Mouse (Mus musculus): ENCODE measurements around the gene Cfap61. TPM values are rescaled to one million over a fixed set of nuclear protein-coding genes. Genes with fewer than 3 reads are reported as not detected.
A peak's percentile ranks its signal among the peaks of the same experiment; 100 is the strongest.

Cfap61 gene
- polyA plus RNA-seq, 1 experiment from 2014 or later = 0.82 TPM

DNA sequence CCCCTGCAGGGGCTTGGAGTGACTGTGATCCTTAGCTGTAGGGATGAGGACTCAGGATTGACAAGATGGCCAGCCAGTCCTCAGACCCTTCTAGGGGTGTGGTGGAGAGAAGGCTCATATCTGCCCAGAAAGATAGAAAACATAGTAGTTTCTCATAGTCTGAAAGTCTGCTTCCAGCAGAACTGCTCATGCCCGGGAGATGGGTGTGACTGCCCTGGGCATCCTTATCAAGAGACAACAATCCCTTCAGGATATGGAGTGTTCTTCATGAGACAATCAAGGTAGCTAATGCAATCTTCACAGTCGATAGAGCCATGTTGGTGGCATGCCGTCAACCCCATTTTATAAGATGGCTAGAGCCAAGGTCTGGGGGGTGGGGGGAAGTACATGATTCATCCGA is 173.4 kb downstream of the Cfap61 start:
- ATAC-seq (ENCODE audit: low FRiP score, low read depth) = no peak
- Histone ChIP-seq H3K27me3 (replicated peaks) (no peaks in the 10 kb centered on the region), H3K9ac (no peak overlapping the region), H3K4me2 (replicated peaks) (no peak overlapping the region), H3K27ac (no peak overlapping the region), H3K4me3 (no peak overlapping the region), H3K4me1 (no peaks in the 10 kb centered on the region), H3K36me3 (no peaks in the 10 kb centered on the region), H3K9me3 (no peaks in the 10 kb centered on the region)
- WGBS = 93% methylated on average over 4 of the region's 4 CpGs

DNA sequence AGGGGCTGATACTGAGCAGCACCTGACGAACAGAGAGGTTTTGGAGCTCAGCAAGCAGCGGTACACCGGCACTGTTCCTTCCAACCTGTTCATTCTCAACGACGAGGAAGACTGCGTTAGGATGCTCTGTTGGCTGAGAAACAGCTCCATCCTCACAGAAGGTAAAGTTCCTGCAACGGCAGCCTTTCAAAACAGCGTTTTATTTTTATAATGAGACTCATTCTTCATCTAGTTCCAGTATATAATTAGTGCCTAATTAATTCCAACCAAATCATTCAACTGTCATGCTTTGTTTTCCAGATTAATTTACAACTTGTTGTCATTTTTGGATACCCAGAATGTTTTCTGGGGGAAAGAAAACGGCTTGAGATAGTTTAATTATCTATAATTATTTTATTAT is 175.3 kb downstream of the Cfap61 start:
- Histone ChIP-seq H3K9ac (no peak overlapping the region), H3K27me3 (replicated peaks) (no peaks in the 10 kb centered on the region), H3K9me3 (no peaks in the 10 kb centered on the region), H3K4me2 (replicated peaks) (no peak overlapping the region), H3K4me1 (no peaks in the 10 kb centered on the region), H3K36me3 (no peaks in the 10 kb centered on the region), H3K27ac (no peak overlapping the region), H3K4me3 (no peak overlapping the region)
- WGBS = 77% methylated on average over 9 of the region's 9 CpGs
- ATAC-seq (ENCODE audit: low FRiP score, low read depth) = no peak

- H3K4me1 ChIP-seq = peaks cover 16% of the 10 kb centered on the region; the same call in 1 of the 2 replicates
- ATAC-seq (ENCODE audit: low FRiP score, low read depth) = no peak
- no peak overlapping the region for H3K9ac ChIP-seq
- no peaks in the 10 kb centered on the region for H3K36me3 ChIP-seq
- H3K4me2 ChIP-seq (replicated peaks) = no peak overlapping the region
- H3K27me3 ChIP-seq (replicated peaks) = no peaks in the 10 kb centered on the region
- no peak overlapping the region for H3K4me3 ChIP-seq
- no peak overlapping the region for H3K27ac ChIP-seq
- 85% methylated on average over 6 of the region's 6 CpGs for WGBS
- no peaks in the 10 kb centered on the region for H3K9me3 ChIP-seq
Measured at GRCm38 (mm10) chr2:146116282-146116681, 181.7 kb downstream of the Cfap61 start.

DNA sequence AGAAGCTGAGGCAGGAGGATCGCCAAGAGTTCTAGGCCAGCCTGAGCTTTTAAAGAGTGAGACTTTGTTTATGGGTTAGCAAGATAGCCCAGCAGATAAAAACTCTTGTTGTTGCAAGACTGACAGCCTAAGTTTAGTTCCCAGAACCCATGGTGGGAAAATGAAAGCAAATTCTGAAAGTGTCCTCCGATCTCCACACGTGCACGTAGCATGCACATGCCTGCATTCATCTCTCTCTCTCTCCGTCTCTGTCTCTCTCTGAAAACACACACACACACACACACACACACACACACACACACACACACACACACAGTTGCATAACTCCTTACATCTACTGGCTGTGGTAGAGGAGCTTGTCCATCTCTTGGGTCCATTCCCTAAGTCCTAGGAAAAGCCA is 182.1 kb downstream of the Cfap61 start:
- Histone ChIP-seq H3K9ac (no peak overlapping the region), H3K27ac (no peak overlapping the region), H3K27me3 (replicated peaks) (no peaks in the 10 kb centered on the region), H3K4me1 (peaks cover 16% of the 10 kb centered on the region; the same call in 1 of the 2 replicates), H3K4me3 (no peak overlapping the region), H3K36me3 (no peaks in the 10 kb centered on the region), H3K4me2 (replicated peaks) (no peak overlapping the region), H3K9me3 (no peaks in the 10 kb centered on the region)
- WGBS = 90% methylated on average over 5 of the region's 5 CpGs
- 0 out of 2 replicates have a peak, but pooled peaks have one; percentile 5 for ATAC-seq (ENCODE audit: low FRiP score, low read depth)

- Histone ChIP-seq H3K27ac (no peak overlapping the region), H3K4me3 (no peak overlapping the region), H3K36me3 (no peaks in the 10 kb centered on the region), H3K9me3 (no peaks in the 10 kb centered on the region), H3K4me1 (peaks cover 16% of the 10 kb centered on the region; the same call in 1 of the 2 replicates), H3K27me3 (replicated peaks) (no peaks in the 10 kb centered on the region), H3K9ac (no peak overlapping the region), H3K4me2 (replicated peaks) (peak overlapping the region; percentile 33)
- 21% methylated on average over 17 of the region's 17 CpGs for WGBS
- ATAC-seq (ENCODE audit: low FRiP score, low read depth) = peak; percentile 64; the same call in 1 of the 2 replicates
Measured at GRCm38 (mm10) chr2:146117191-146117914, 182.8 kb downstream of the Cfap61 start.

GRCm38 (mm10) chr2:146117915-146118403 is 183.4 kb downstream of the Cfap61 start:
- Histone ChIP-seq H3K4me2 (replicated peaks) (no peak overlapping the region), H3K9me3 (no peaks in the 10 kb centered on the region), H3K27me3 (replicated peaks) (no peaks in the 10 kb centered on the region), H3K4me3 (no peak overlapping the region), H3K4me1 (peaks cover 16% of the 10 kb centered on the region; the same call in 1 of the 2 replicates), H3K9ac (no peak overlapping the region), H3K27ac (no peak overlapping the region), H3K36me3 (no peaks in the 10 kb centered on the region)
- WGBS = 16% methylated on average over 3 of the region's 3 CpGs
- ATAC-seq (ENCODE audit: low FRiP score, low read depth) = no peak; the same call in 1 of the 2 replicates

GRCm38 (mm10) chr2:146121551-146121950 is 187.0 kb downstream of the Cfap61 start:
- Histone ChIP-seq H3K36me3 (no peaks in the 10 kb centered on the region), H3K4me2 (replicated peaks) (no peak overlapping the region), H3K27ac (no peak overlapping the region), H3K27me3 (replicated peaks) (no peaks in the 10 kb centered on the region), H3K4me1 (peaks cover 16% of the 10 kb centered on the region; the same call in 1 of the 2 replicates), H3K9ac (no peak overlapping the region), H3K4me3 (no peak overlapping the region), H3K9me3 (no peaks in the 10 kb centered on the region)
- no peak for ATAC-seq (ENCODE audit: low FRiP score, low read depth)
- 94% methylated on average over 7 of the region's 7 CpGs for WGBS

- no peaks in the 10 kb centered on the region for H3K27me3 ChIP-seq (replicated peaks)
- 96% methylated on average over 2 of the region's 2 CpGs for WGBS
Measured at GRCm38 (mm10) chr2:146125129-146125528, 190.5 kb downstream of the Cfap61 start.

GRCm38 (mm10) chr2:146128622-146129021 is 194.0 kb downstream of the Cfap61 start:
- ATAC-seq (ENCODE audit: low FRiP score, low read depth) = no peak
- 46% methylated on average over 6 of the region's 6 CpGs for WGBS
- H3K9me3 ChIP-seq = no peaks in the 10 kb centered on the region
- no peaks in the 10 kb centered on the region for H3K4me1 ChIP-seq
- H3K9ac ChIP-seq = no peak overlapping the region
- H3K27me3 ChIP-seq (replicated peaks) = no peaks in the 10 kb centered on the region
- H3K27ac ChIP-seq = no peak overlapping the region
- no peak overlapping the region for H3K4me3 ChIP-seq
- no peaks in the 10 kb centered on the region for H3K36me3 ChIP-seq
- H3K4me2 ChIP-seq (replicated peaks) = no peak overlapping the region

More at GRCm38 (mm10) chr2:146125129-146125528, 190.5 kb downstream of the Cfap61 start:
- no peak overlapping the region for H3K4me2 ChIP-seq (replicated peaks)
- H3K4me1 ChIP-seq = no peaks in the 10 kb centered on the region
- no peak for ATAC-seq (ENCODE audit: low FRiP score, low read depth)
- no peak overlapping the region for H3K27ac ChIP-seq
- no peak overlapping the region for H3K9ac ChIP-seq
- no peaks in the 10 kb centered on the region for H3K36me3 ChIP-seq
- H3K9me3 ChIP-seq = no peaks in the 10 kb centered on the region
- no peak overlapping the region for H3K4me3 ChIP-seq

- Histone ChIP-seq H3K4me1 (no peaks in the 10 kb centered on the region), H3K36me3 (no peaks in the 10 kb centered on the region), H3K4me3 (no peak overlapping the region), H3K27me3 (replicated peaks) (no peaks in the 10 kb centered on the region), H3K9ac (no peak overlapping the region), H3K9me3 (no peaks in the 10 kb centered on the region), H3K4me2 (replicated peaks) (no peak overlapping the region), H3K27ac (no peak overlapping the region)
- 94% methylated on average over 3 of the region's 3 CpGs for WGBS
- ATAC-seq (ENCODE audit: low FRiP score, low read depth) = no peak
Measured at GRCm38 (mm10) chr2:146130514-146130913, 195.9 kb downstream of the Cfap61 start.

GRCm38 (mm10) chr2:146134275-146134674 is 199.7 kb downstream of the Cfap61 start:
- Histone ChIP-seq H3K4me3 (no peak overlapping the region), H3K27ac (no peak overlapping the region), H3K9me3 (no peaks in the 10 kb centered on the region), H3K9ac (no peak overlapping the region), H3K36me3 (no peaks in the 10 kb centered on the region), H3K4me2 (replicated peaks) (no peak overlapping the region), H3K27me3 (replicated peaks) (no peaks in the 10 kb centered on the region), H3K4me1 (no peaks in the 10 kb centered on the region)
- WGBS = 92% methylated on average over 6 of the region's 6 CpGs
- ATAC-seq (ENCODE audit: low FRiP score, low read depth) = no peak

- ATAC-seq (ENCODE audit: low FRiP score, low read depth) = no peak
- Histone ChIP-seq H3K27ac (no peak overlapping the region), H3K4me3 (no peak overlapping the region), H3K9me3 (no peaks in the 10 kb centered on the region), H3K9ac (no peak overlapping the region), H3K4me1 (no peaks in the 10 kb centered on the region), H3K27me3 (replicated peaks) (no peaks in the 10 kb centered on the region), H3K36me3 (no peaks in the 10 kb centered on the region), H3K4me2 (replicated peaks) (no peak overlapping the region)
- 88% methylated on average over 3 of the region's 3 CpGs for WGBS
Measured at GRCm38 (mm10) chr2:146140711-146141110, 206.1 kb downstream of the Cfap61 start.

DNA sequence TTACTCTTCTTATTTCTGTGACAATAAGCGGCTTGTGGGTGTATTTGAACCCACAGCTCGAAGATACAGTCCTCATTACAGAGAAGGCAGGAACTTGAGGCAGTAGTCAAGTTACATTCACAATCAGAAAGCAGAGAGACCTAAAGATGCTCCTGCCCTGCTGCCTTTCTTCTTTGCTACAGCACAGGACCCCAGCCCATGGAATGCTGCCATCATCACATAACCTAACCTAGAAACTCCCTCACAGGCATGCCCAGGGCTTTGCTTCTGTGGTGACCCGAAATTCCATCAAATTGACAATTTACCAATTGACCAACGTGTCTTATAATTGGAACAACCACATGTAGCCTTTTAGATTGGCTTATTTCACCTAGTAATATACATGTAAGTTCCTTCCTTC is 212.7 kb downstream of the Cfap61 start:
- Histone ChIP-seq H3K4me1 (no peaks in the 10 kb centered on the region), H3K27ac (no peak overlapping the region), H3K4me3 (no peak overlapping the region), H3K9ac (no peak overlapping the region), H3K36me3 (no peaks in the 10 kb centered on the region), H3K27me3 (replicated peaks) (no peaks in the 10 kb centered on the region), H3K4me2 (replicated peaks) (no peak overlapping the region), H3K9me3 (no peaks in the 10 kb centered on the region)
- 86% methylated on average over 4 of the region's 4 CpGs for WGBS
- no peak for ATAC-seq (ENCODE audit: low FRiP score, low read depth)

Measured in neural tube, embryonic 12.5 days (tissue).